Mouse (Mus musculus): ENCODE measurements around the gene Usp45.

The Usp45 gene

GRCm38 (mm10) chr4:21793631-21794030 is 26.7 kb downstream of the Usp45 start:
- DNase-seq (ENCODE audit: low spot score in 2 of 2) = no peak

GRCm38 (mm10) chr4:21801013-21801412 is 34.1 kb downstream of the Usp45 start:
- DNase-seq (ENCODE audit: low spot score in 2 of 2) = no peak

DNA sequence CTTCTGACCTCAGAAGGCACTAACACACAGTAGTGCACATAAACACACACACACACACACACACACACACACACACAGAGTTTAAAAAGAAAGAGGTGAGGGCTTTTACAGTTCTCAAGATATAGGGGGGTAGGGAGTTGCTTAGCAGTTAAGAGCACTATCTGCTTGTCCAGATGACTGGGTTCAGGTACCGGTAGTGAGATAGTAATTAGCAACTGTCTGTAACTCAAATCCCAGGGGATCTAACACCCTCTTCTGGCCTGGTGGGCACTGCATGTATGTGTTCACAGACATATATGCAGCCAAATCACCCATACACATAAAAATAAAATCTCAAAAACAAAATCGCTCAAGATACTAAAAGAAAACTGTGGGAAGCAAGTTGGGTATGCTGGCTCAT is 34.7 kb downstream of the Usp45 start:
- DNase-seq (ENCODE audit: low spot score in 2 of 2) = no peak

GRCm38 (mm10) chr4:21807204-21807603 is 40.2 kb downstream of the Usp45 start:
- DNase-seq (ENCODE audit: low spot score in 2 of 2) = no peak

- DNase-seq (ENCODE audit: low spot score in 2 of 2) = no peak
Observed at GRCm38 (mm10) chr4:21810608-21811007, 43.7 kb downstream of the Usp45 start.

- DNase-seq (ENCODE audit: low spot score in 2 of 2) = no peak
Observed at GRCm38 (mm10) chr4:21812635-21813034, 45.7 kb downstream of the Usp45 start.

DNA sequence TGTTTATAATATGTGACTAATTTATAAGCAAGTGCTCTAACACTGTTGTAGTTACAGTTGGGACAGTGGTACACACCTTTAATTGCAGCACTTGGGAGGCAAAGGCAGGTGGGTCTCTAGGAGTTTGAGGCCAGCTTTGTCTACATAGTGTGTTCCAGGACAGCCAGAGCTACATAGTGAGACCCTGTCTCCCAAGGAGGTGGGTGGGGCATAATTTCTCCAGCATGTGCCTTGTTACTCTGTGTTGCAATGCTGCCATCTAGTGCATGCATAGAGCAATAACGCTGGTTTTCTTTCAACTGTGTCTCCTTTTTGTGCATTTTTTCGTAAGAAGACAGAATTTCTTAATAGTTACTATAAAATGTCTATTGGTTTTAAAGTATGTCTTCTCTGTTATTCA is 47.1 kb downstream of the Usp45 start:
- DNase-seq (ENCODE audit: low spot score in 2 of 2) = peak in 1 of 2 experiments; percentile 13

DNA sequence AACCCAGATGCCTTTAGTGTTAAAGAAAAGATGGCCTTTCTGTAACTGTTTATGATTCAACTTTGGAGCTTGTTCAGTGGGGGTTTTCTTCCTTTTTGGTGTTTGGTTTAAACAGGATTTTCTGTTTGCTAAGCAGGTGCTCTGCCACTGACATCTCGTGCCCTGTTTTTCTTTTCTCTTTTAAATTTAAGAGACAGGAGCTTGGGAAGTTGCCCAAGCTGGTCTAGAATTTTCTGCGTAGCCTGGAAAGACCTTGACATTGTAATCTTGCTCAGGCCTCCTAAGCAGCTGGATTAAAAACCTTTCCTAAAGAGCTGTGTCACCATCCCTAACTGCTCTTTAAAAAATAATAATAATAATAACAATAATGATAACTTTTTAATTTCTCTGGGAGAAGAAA is 59.7 kb downstream of the Usp45 start:
- no peak for DNase-seq (ENCODE audit: low spot score in 2 of 2)

GRCm38 (mm10) chr4:21832844-21833243 is 65.9 kb downstream of the Usp45 start:
- no peak for DNase-seq (ENCODE audit: low spot score in 2 of 2)

- peak; percentile 80 to 88 for DNase-seq (ENCODE audit: low spot score in 2 of 2)
Observed at GRCm38 (mm10) chr4:21847481-21848286, 80.7 kb downstream of the Usp45 start, which contains the start of gene Pnisr. Gene Pnisr (plus strand): TSS chr4:21847583.

GRCm38 (mm10) chr4:21848287-21848630 is 81.3 kb downstream of the Usp45 start:
- DNase-seq (ENCODE audit: low spot score in 2 of 2) = peak; percentile 80 to 82

GRCm38 (mm10) chr4:21857481-21857880 is 90.5 kb downstream of the Usp45 start:
- DNase-seq (ENCODE audit: low spot score in 2 of 2) = no peak

- DNase-seq (ENCODE audit: low spot score in 2 of 2) = no peak
Observed at GRCm38 (mm10) chr4:21865226-21865625, 98.3 kb downstream of the Usp45 start.

DNA sequence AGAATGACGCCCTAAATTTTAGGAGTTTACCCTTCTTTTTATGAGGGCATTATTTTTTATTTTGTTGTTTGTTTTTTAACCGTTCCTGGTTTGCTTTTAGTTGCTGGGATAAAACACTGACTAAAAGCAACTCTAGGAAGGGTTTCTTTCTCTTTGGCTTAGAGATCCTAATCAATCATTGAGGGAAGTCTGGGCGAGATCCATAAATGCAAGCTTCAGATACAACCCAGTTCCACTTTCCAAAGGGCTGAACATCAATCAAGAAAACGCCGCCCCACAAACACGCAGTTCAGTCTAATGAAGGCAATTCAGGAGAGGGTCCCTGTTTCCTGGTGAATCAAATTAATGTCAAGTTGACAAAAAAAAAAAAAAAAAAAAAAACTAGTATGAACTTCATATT is 111.8 kb downstream of the Usp45 start:
- no peak for DNase-seq (ENCODE audit: low spot score in 2 of 2)

DNA sequence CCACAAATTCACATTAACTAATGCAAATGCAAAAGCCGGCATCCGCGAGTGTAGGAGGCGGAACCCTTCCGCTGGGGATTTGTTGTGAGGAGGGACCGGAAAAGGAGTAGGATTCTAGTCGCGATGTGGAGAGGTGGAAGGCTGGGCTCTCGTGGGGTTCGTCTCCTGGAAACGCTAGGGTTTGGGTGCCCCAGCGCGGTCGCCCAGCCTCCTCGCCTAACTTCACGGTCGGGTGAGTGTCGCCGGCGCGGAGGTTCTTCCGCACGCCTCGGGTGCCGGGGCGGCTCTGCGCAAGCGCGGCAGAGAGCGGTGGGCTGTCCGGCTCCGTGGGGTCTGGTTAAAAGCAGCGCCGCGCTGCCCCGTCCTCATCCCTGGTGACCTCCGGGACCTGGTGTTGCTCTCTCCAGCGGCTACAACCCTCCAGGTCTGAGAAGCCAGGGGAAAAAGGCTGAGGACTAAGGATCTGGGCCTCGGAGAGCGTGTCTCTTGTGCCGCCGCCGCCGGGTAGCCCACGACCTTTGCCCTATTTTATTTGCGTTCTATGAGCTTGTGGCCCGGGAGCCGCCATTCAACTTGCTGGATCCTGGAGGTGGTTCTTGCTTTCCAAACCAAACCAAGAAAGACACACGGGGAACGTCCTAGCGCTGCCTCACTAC is 112.7 kb downstream of the Usp45 start, which contains the start of gene Coq3:
Coq3 (plus strand) TSS at position 109 of the 656 bp plus-strand sequence.
- peak; percentile 56 to 63 for DNase-seq (ENCODE audit: low spot score in 2 of 2)

GRCm38 (mm10) chr4:21882806-21883205 is 115.8 kb downstream of the Usp45 start:
- no peak for DNase-seq (ENCODE audit: low spot score in 2 of 2)

- DNase-seq (ENCODE audit: low spot score in 2 of 2) = no peak
Observed at GRCm38 (mm10) chr4:21885831-21886230, 118.9 kb downstream of the Usp45 start.
